Mouse (Mus musculus) myocyte (in vitro differentiated cells): ENCODE results near the gene Rreb1. TPM values are rescaled to one million over a fixed set of nuclear protein-coding genes. Genes with fewer than 3 reads are reported as not detected.

Experiments used
- H3K27me3 ChIP-seq: one replicate; pipeline ENCODE4 v1.6.1; 2011; ENCODE audit not compliant: control insufficient read depth, insufficient read depth, insufficient read length
- H3K36me3 ChIP-seq: one replicate; pipeline ENCODE4 v1.6.1; 2011; ENCODE audit not compliant: control insufficient read depth, insufficient read depth
- H3K4me2 ChIP-seq: one replicate; pipeline ENCODE4 v1.6.1; 2011; ENCODE audit warnings: low read depth, control low read depth
- H3K4me3 ChIP-seq: one replicate; pipeline ENCODE4 v1.5.1; 2011; ENCODE audit warnings: mild to moderate bottlenecking, control low read depth, moderate library complexity
- H3K79me2 ChIP-seq: one replicate; pipeline ENCODE4 v1.6.1; 2011; ENCODE audit not compliant: control insufficient read depth, insufficient read depth
- H3ac ChIP-seq: one replicate; pipeline ENCODE4 v1.6.1; 2011; ENCODE audit not compliant: control insufficient read depth, insufficient read length
- CEBPB ChIP-seq: IDR thresholded peaks from 2 replicates; pipeline ENCODE4 v1.6.1; 2011; ENCODE audit warnings: mild to moderate bottlenecking, moderate library complexity; ENCODE audit not compliant: poor library complexity, insufficient read depth, severe bottlenecking
- E2F4 ChIP-seq: IDR thresholded peaks from one replicate; pipeline ENCODE4 v1.6.1; 2011; ENCODE audit warnings: mild to moderate bottlenecking, control low read depth, moderate library complexity; ENCODE audit not compliant: insufficient read depth
- MAX ChIP-seq: IDR thresholded peaks from one replicate; pipeline ENCODE4 v1.6.1; 2011; ENCODE audit warnings: low read depth, mild to moderate bottlenecking, control low read depth
- MYOD1 ChIP-seq, 3 experiments: IDR thresholded peaks; one replicate each; pipeline ENCODE4 v1.6.1; 2011; ENCODE audit warnings: control low read depth in 2 of 3, low read depth in 2 of 3, mild to moderate bottlenecking in 2 of 3, moderate library complexity in 1 of 3; ENCODE audit not compliant: insufficient read length in 2 of 3, control insufficient read depth in 1 of 3
- MYOG ChIP-seq, 3 experiments: IDR thresholded peaks; one replicate each; pipeline ENCODE4 v1.6.1; 2011; ENCODE audit warnings: control low read depth in 2 of 3, low read depth in 2 of 3, mild to moderate bottlenecking in 2 of 3; ENCODE audit not compliant: insufficient read length in 2 of 3, control insufficient read depth in 1 of 3, insufficient read depth in 1 of 3
- POLR2A ChIP-seq: IDR thresholded peaks from one replicate; pipeline ENCODE4 v1.6.1; 2011; ENCODE audit warnings: low read depth, mild to moderate bottlenecking, control low read depth, moderate library complexity; ENCODE audit not compliant: insufficient read length
- POLR2AphosphoS2 ChIP-seq: IDR thresholded peaks from one replicate; pipeline ENCODE4 v1.6.1; 2011; ENCODE audit warnings: low read depth, control low read depth; ENCODE audit not compliant: insufficient read length
- REST ChIP-seq: IDR thresholded peaks from one replicate; pipeline ENCODE4 v1.6.1; 2011; ENCODE audit warnings: mild to moderate bottlenecking, control low read depth, moderate library complexity; ENCODE audit not compliant: insufficient read depth, insufficient read length
- SRF ChIP-seq: IDR thresholded peaks from one replicate; pipeline ENCODE4 v1.6.1; 2011; ENCODE audit warnings: low read depth; ENCODE audit not compliant: control insufficient read depth, insufficient read length
- TCF12 ChIP-seq: IDR thresholded peaks from one replicate; pipeline ENCODE4 v1.6.1; 2011; ENCODE audit warnings: mild to moderate bottlenecking, control low read depth; ENCODE audit not compliant: poor library complexity, insufficient read depth, severe bottlenecking
- TCF3 ChIP-seq: IDR thresholded peaks from one replicate; pipeline ENCODE4 v1.6.1; 2011; ENCODE audit warnings: low read depth, control low read depth; ENCODE audit not compliant: insufficient read length
- USF1 ChIP-seq: IDR thresholded peaks from one replicate; pipeline ENCODE4 v1.6.1; 2011; ENCODE audit warnings: low read depth, mild to moderate bottlenecking, control low read depth, moderate library complexity
- polyA plus RNA-seq: library from polyadenylated mRNA; unstranded; fragments of >200 nt; fragmentation: generic; extraction: Trizol; gene quantifications from one replicate; pipeline ENCODE4 v1.2.1, GENCODE M21; 2012; ENCODE audit warnings: missing spikeins

Gene Rreb1
- polyA plus RNA-seq, 1 experiment = 19.7 TPM

GRCm38 (mm10) chr13:37866296-37866695 lies 88.1 kb downstream of the Rreb1 start:
- TF ChIP-seq TCF3 = no peak
- TF ChIP-seq CEBPB = peak; percentile 59; the same call in 1 of the 2 replicates
- H3K79me2 ChIP-seq = peaks cover 99% of the 10 kb centered on the region
- no peak overlapping the region for H3ac ChIP-seq
- no peaks in the 10 kb centered on the region for H3K36me3 ChIP-seq
- peak overlapping the region; percentile 35 for H3K4me2 ChIP-seq
- H3K27me3 ChIP-seq = no peaks in the 10 kb centered on the region
- no peak overlapping the region for H3K4me3 ChIP-seq

- Histone ChIP-seq H3K36me3 (no peaks in the 10 kb centered on the region), H3K79me2 (peaks cover 97% of the 10 kb centered on the region), H3K27me3 (no peaks in the 10 kb centered on the region), H3ac (no peak overlapping the region), H3K4me3 (no peak overlapping the region), H3K4me2 (peak overlapping the region; percentile 35)
- TF ChIP-seq USF1 (peak; percentile 53), CEBPB (no peak)
These were observed 88.6 kb downstream of the Rreb1 start for GRCm38 (mm10) chr13:37866846-37867245.

GRCm38 (mm10) chr13:37870118-37870908 lies 92.1 kb downstream of the Rreb1 start:
- H3K27me3 ChIP-seq = no peaks in the 10 kb centered on the region
- TF ChIP-seq POLR2AphosphoS2 = no peak
- no peak for TF ChIP-seq MAX
- TF ChIP-seq POLR2A = no peak
- no peak for TF ChIP-seq USF1
- no peak for TF ChIP-seq SRF
- no peak for TF ChIP-seq MYOD1 (IDR thresholded peaks at IDR 0.05; ENCODE audit: control insufficient read depth in 1 of 3, insufficient read length in 2 of 3, low read depth in 2 of 3)
- TF ChIP-seq TCF12 = no peak
- TF ChIP-seq TCF3 = no peak
- no peak for TF ChIP-seq REST
- TF ChIP-seq MYOG (IDR thresholded peaks at IDR 0.05; ENCODE audit: control insufficient read depth in 1 of 3, insufficient read depth in 1 of 3, insufficient read length in 2 of 3, low read depth in 2 of 3) = no peak
- TF ChIP-seq CEBPB = no peak
- no peak for TF ChIP-seq E2F4
- H3K36me3 ChIP-seq = no peaks in the 10 kb centered on the region
- H3K4me3 ChIP-seq = no peak overlapping the region
- no peak overlapping the region for H3K4me2 ChIP-seq
- no peak overlapping the region for H3ac ChIP-seq
- H3K79me2 ChIP-seq = peaks cover 97% of the 10 kb centered on the region

GRCm38 (mm10) chr13:37872142-37872835 lies 94.1 kb downstream of the Rreb1 start:
- Histone ChIP-seq H3K79me2 (peaks cover 97% of the 10 kb centered on the region), H3K4me2 (no peak overlapping the region), H3K4me3 (no peak overlapping the region), H3K27me3 (no peaks in the 10 kb centered on the region), H3K36me3 (no peaks in the 10 kb centered on the region), H3ac (no peak overlapping the region)
- no peak for TF ChIP-seq MYOG (IDR thresholded peaks at IDR 0.05; ENCODE audit: control insufficient read depth in 1 of 3, insufficient read depth in 1 of 3, insufficient read length in 2 of 3, low read depth in 2 of 3)
- TF ChIP-seq E2F4 = no peak
- no peak for TF ChIP-seq MYOD1 (IDR thresholded peaks at IDR 0.05; ENCODE audit: control insufficient read depth in 1 of 3, insufficient read length in 2 of 3, low read depth in 2 of 3)
- no peak for TF ChIP-seq POLR2A

- H3K27me3 ChIP-seq = no peaks in the 10 kb centered on the region
- peaks cover 97% of the 10 kb centered on the region for H3K79me2 ChIP-seq
- TF ChIP-seq USF1 (no peak), POLR2AphosphoS2 (no peak), MYOG (IDR thresholded peaks at IDR 0.05; ENCODE audit: control insufficient read depth in 1 of 3, insufficient read depth in 1 of 3, insufficient read length in 2 of 3, low read depth in 2 of 3) (no peak), TCF3 (no peak), MYOD1 (IDR thresholded peaks at IDR 0.05; ENCODE audit: control insufficient read depth in 1 of 3, insufficient read length in 2 of 3, low read depth in 2 of 3) (no peak), TCF12 (no peak), REST (no peak), E2F4 (no peak), POLR2A (no peak), MAX (no peak), CEBPB (no peak), SRF (no peak)
- no peak overlapping the region for H3ac ChIP-seq
- no peaks in the 10 kb centered on the region for H3K36me3 ChIP-seq
- no peak overlapping the region for H3K4me3 ChIP-seq
- no peak overlapping the region for H3K4me2 ChIP-seq
These were observed 95.1 kb downstream of the Rreb1 start for GRCm38 (mm10) chr13:37873125-37873891.
